Mouse (Mus musculus): Measurements from ENCODE around the gene Slc44a2.

Slc44a2 gene

GRCm38 (mm10) chr9:21334747-21335146 is 14.2 kb downstream of the Slc44a2 start:
- no peak for DNase-seq

GRCm38 (mm10) chr9:21335391-21335790 is 14.9 kb downstream of the Slc44a2 start:
- no peak for DNase-seq

GRCm38 (mm10) chr9:21336491-21336890 is 16.0 kb downstream of the Slc44a2 start:
- DNase-seq: no peak

- DNase-seq: peak; percentile 61
These were observed 17.2 kb downstream of the Slc44a2 start for GRCm38 (mm10) chr9:21337652-21338051.

GRCm38 (mm10) chr9:21340411-21340810 is 19.9 kb downstream of the Slc44a2 start:
- no peak for DNase-seq

- no peak for DNase-seq
These were observed 26.3 kb downstream of the Slc44a2 start for GRCm38 (mm10) chr9:21346627-21347365.

GRCm38 (mm10) chr9:21348152-21348551 is 27.7 kb downstream of the Slc44a2 start:
- no peak for DNase-seq

- no peak for DNase-seq
These were observed 30.7 kb downstream of the Slc44a2 start for GRCm38 (mm10) chr9:21351178-21351577.

GRCm38 (mm10) chr9:21351702-21352377 is 31.3 kb downstream of the Slc44a2 start:
- DNase-seq: no peak

- DNase-seq: no peak
These were observed 32.2 kb downstream of the Slc44a2 start for GRCm38 (mm10) chr9:21352463-21353372.

GRCm38 (mm10) chr9:21353373-21353686 is 32.8 kb downstream of the Slc44a2 start:
- DNase-seq: no peak

- DNase-seq: no peak
These were observed 34.3 kb downstream of the Slc44a2 start for GRCm38 (mm10) chr9:21354796-21355195.

- DNase-seq: peak; percentile 52
These were observed 36.7 kb downstream of the Slc44a2 start for GRCm38 (mm10) chr9:21356981-21357718.

- DNase-seq: peak; percentile 58
These were observed 46.2 kb downstream of the Slc44a2 start for GRCm38 (mm10) chr9:21366541-21367220.

- peak; percentile 100 for DNase-seq
These were observed 47.0 kb downstream of the Slc44a2 start, which contains the start of gene Ilf3 for GRCm38 (mm10) chr9:21367357-21368111. Gene Ilf3 (plus strand): TSS chr9:21367871.

GRCm38 (mm10) chr9:21368131-21368584 is 47.7 kb downstream of the Slc44a2 start:
- peak; percentile 59 for DNase-seq

GRCm38 (mm10) chr9:21369080-21369479 is 48.6 kb downstream of the Slc44a2 start:
- DNase-seq: no peak

- no peak for DNase-seq
These were observed 50.4 kb downstream of the Slc44a2 start for GRCm38 (mm10) chr9:21370876-21371275.

- DNase-seq: no peak
These were observed 52.0 kb downstream of the Slc44a2 start for GRCm38 (mm10) chr9:21372508-21372907.

GRCm38 (mm10) chr9:21379195-21379594 is 58.7 kb downstream of the Slc44a2 start:
- no peak for DNase-seq

- DNase-seq: no peak
These were observed 60.4 kb downstream of the Slc44a2 start for GRCm38 (mm10) chr9:21380868-21381267.
